Mouse (Mus musculus) midbrain, embryonic 14.5 days (tissue): ENCODE data around the gene 6430548M08Rik. TPM values are rescaled to one million over a fixed set of nuclear protein-coding genes. Genes with fewer than 3 reads are reported as not detected.

Source experiments
- ATAC-seq: fragments of 200-750 bp; cut with Nextera tagmentation; 2 replicates; pipeline ENCODE4 v1.8.0; 2017; ENCODE audit warnings: moderate number of reproducible peaks, moderate library complexity; ENCODE audit not compliant: low FRiP score, low TSS enrichment
- DNase-seq: peaks from one replicate; pipeline ENCODE4 v3.0.0-alpha.2; 2015
- H3K27ac ChIP-seq: fragments of 300-500 bp; sonication (generic); replicated peaks from 2 replicates; pipeline ENCODE4 v1.5.1; 2014; ENCODE audit warnings: mild to moderate bottlenecking, low read depth, low read length, moderate library complexity
- H3K27me3 ChIP-seq: fragments of 300-500 bp; sonication (generic); 2 replicates; pipeline ENCODE4 v1.6.1; 2014; ENCODE audit warnings: low read length, control low read depth, mixed read lengths; ENCODE audit not compliant: control insufficient read depth, insufficient read depth
- H3K36me3 ChIP-seq: fragments of 300-500 bp; sonication (generic); 2 replicates; pipeline ENCODE4 v1.6.1; 2014; ENCODE audit warnings: low read length, control low read depth; ENCODE audit not compliant: control insufficient read depth, insufficient read depth
- H3K4me1 ChIP-seq: fragments of 300-500 bp; sonication (generic); 2 replicates; pipeline ENCODE4 v1.6.1; 2014; ENCODE audit warnings: mild to moderate bottlenecking, antibody characterized with exemption, low read length, control low read depth; ENCODE audit not compliant: control insufficient read depth, insufficient read depth
- H3K4me2 ChIP-seq: fragments of 300-500 bp; sonication (generic); 2 replicates; pipeline ENCODE4 v1.6.1; 2014; ENCODE audit warnings: mild to moderate bottlenecking, low read length, moderate library complexity
- H3K4me3 ChIP-seq: fragments of 300-500 bp; sonication (generic); replicated peaks from 2 replicates; pipeline ENCODE4 v1.5.1; 2014; ENCODE audit warnings: low read depth, low read length
- H3K9ac ChIP-seq: fragments of 300-500 bp; sonication (generic); replicated peaks from 2 replicates; pipeline ENCODE4 v1.6.1; 2014; ENCODE audit warnings: mild to moderate bottlenecking, low read length, moderate library complexity
- H3K9me3 ChIP-seq: fragments of 300-500 bp; sonication (generic); 2 replicates; pipeline ENCODE4 v1.6.1; 2016; ENCODE audit warnings: low read length, control low read depth, mixed read lengths; ENCODE audit not compliant: control insufficient read depth
- WGBS: fragments of 180-500 bp; shearing (Covaris S2); extraction: QIAGEN DNeasy Blood & Tissue Kit; methylation state at CpG from one replicate; pipeline ENCODE4 v1.1.7; 2014; 5-methylcytosine and 5-hydroxymethylcytosine counted together
- polyA plus RNA-seq: library from polyadenylated mRNA; unstranded; fragments of >200 nt; fragmentation: Nextera tagmentation; extraction: Ambion mirVana; gene quantifications from 2 replicates; pipeline ENCODE4 v1.2.1, GENCODE M21; 2014

The 6430548M08Rik gene
- polyA plus RNA-seq, 1 experiment from 2014 or later = 35.5 TPM

GRCm38 (mm10) chr8:120204736-120205360 is 90.9 kb downstream of the 6430548M08Rik start:
- Histone ChIP-seq H3K27me3 (no peaks in the 10 kb centered on the region), H3K4me1 (no peaks in the 10 kb centered on the region), H3K27ac (no peak overlapping the region), H3K4me2 (no peak overlapping the region), H3K9me3 (no peaks in the 10 kb centered on the region), H3K9ac (no peak overlapping the region), H3K36me3 (no peaks in the 10 kb centered on the region), H3K4me3 (no peak overlapping the region)
- 72% methylated on average over 7 of the region's 7 CpGs for WGBS
- DNase-seq = no peak
- no peak for ATAC-seq

- H3K9ac ChIP-seq = no peak overlapping the region
- ATAC-seq = no peak
- no peaks in the 10 kb centered on the region for H3K9me3 ChIP-seq
- no peaks in the 10 kb centered on the region for H3K4me1 ChIP-seq
- H3K36me3 ChIP-seq = no peaks in the 10 kb centered on the region
- WGBS = 83% methylated on average over 9 of the region's 9 CpGs
- no peak overlapping the region for H3K4me2 ChIP-seq
- no peak for DNase-seq
- no peaks in the 10 kb centered on the region for H3K27me3 ChIP-seq
- no peak overlapping the region for H3K4me3 ChIP-seq
- no peak overlapping the region for H3K27ac ChIP-seq
Measured at GRCm38 (mm10) chr8:120205916-120206315, 92.0 kb downstream of the 6430548M08Rik start.

- ATAC-seq (no peak), DNase-seq (no peak)
- Histone ChIP-seq H3K9me3 (no peaks in the 10 kb centered on the region), H3K4me3 (no peak overlapping the region), H3K36me3 (no peaks in the 10 kb centered on the region), H3K9ac (no peak overlapping the region), H3K27me3 (no peaks in the 10 kb centered on the region), H3K4me1 (no peaks in the 10 kb centered on the region), H3K4me2 (no peak overlapping the region), H3K27ac (no peak overlapping the region)
- WGBS = 85% methylated on average over 8 of the region's 8 CpGs
Measured at GRCm38 (mm10) chr8:120207364-120207763, 93.4 kb downstream of the 6430548M08Rik start.

- 83% methylated on average over 11 of the region's 11 CpGs for WGBS
- no peak overlapping the region for H3K4me2 ChIP-seq
- H3K4me1 ChIP-seq = no peaks in the 10 kb centered on the region
- no peak overlapping the region for H3K4me3 ChIP-seq
- no peak for ATAC-seq
- H3K27me3 ChIP-seq = no peaks in the 10 kb centered on the region
- H3K36me3 ChIP-seq = no peaks in the 10 kb centered on the region
- H3K27ac ChIP-seq = no peak overlapping the region
- no peak for DNase-seq
- H3K9ac ChIP-seq = no peak overlapping the region
- no peaks in the 10 kb centered on the region for H3K9me3 ChIP-seq
Measured at GRCm38 (mm10) chr8:120208113-120208512, 94.2 kb downstream of the 6430548M08Rik start.

- ATAC-seq = no peak
- Histone ChIP-seq H3K4me3 (no peak overlapping the region), H3K4me1 (peaks cover 8% of the 10 kb centered on the region), H3K36me3 (no peaks in the 10 kb centered on the region), H3K9ac (no peak overlapping the region), H3K9me3 (no peaks in the 10 kb centered on the region), H3K27ac (no peak overlapping the region), H3K27me3 (no peaks in the 10 kb centered on the region), H3K4me2 (no peak overlapping the region)
- WGBS = 18% methylated on average over 3 of the region's 4 CpGs
- no peak for DNase-seq
Measured at GRCm38 (mm10) chr8:120211345-120211744, 97.4 kb downstream of the 6430548M08Rik start.

- Histone ChIP-seq H3K27ac (no peak overlapping the region), H3K4me2 (no peak overlapping the region), H3K9ac (no peak overlapping the region), H3K4me3 (no peak overlapping the region), H3K36me3 (no peaks in the 10 kb centered on the region), H3K27me3 (no peaks in the 10 kb centered on the region), H3K4me1 (peaks cover 15% of the 10 kb centered on the region), H3K9me3 (no peaks in the 10 kb centered on the region)
- 86% methylated on average over 7 of the region's 7 CpGs for WGBS
- ATAC-seq (no peak), DNase-seq (no peak)
Measured at GRCm38 (mm10) chr8:120212596-120212995, 98.6 kb downstream of the 6430548M08Rik start.

- Histone ChIP-seq H3K4me3 (no peak overlapping the region), H3K4me2 (no peak overlapping the region), H3K27me3 (no peaks in the 10 kb centered on the region), H3K36me3 (no peaks in the 10 kb centered on the region), H3K9me3 (no peaks in the 10 kb centered on the region), H3K27ac (no peak overlapping the region), H3K9ac (no peak overlapping the region), H3K4me1 (peaks cover 15% of the 10 kb centered on the region)
- no peak for DNase-seq
- WGBS = 94% methylated on average over 3 of the region's 3 CpGs
- no peak for ATAC-seq
Measured at GRCm38 (mm10) chr8:120213229-120213628, 99.3 kb downstream of the 6430548M08Rik start.

- ATAC-seq = no peak
- H3K4me1 ChIP-seq = peaks cover 15% of the 10 kb centered on the region
- no peak overlapping the region for H3K27ac ChIP-seq
- 45% methylated on average over 5 of the region's 5 CpGs for WGBS
- no peaks in the 10 kb centered on the region for H3K27me3 ChIP-seq
- no peaks in the 10 kb centered on the region for H3K9me3 ChIP-seq
- no peak for DNase-seq
- no peak overlapping the region for H3K9ac ChIP-seq
- H3K4me3 ChIP-seq = no peak overlapping the region
- H3K4me2 ChIP-seq = no peak overlapping the region
- H3K36me3 ChIP-seq = no peaks in the 10 kb centered on the region
Measured at GRCm38 (mm10) chr8:120213939-120214338, 100.0 kb downstream of the 6430548M08Rik start.
